Mouse (Mus musculus) heart, postnatal 10 days (tissue): ENCODE results near the gene Foxe3. TPM values are rescaled to one million over a fixed set of nuclear protein-coding genes. Genes with fewer than 3 reads are reported as not detected.
A peak's percentile ranks its signal among the peaks of the same experiment; 100 is the strongest.
"Not testable (repeated sequence)": the region's sequence is repeated elsewhere in the genome, so short reads cannot be mapped to it uniquely, and the experiment has no call there.

ENCODE experiments used
- DNase-seq, 2 experiments: peaks; one replicate each; pipeline ENCODE4 v3.0.0; 2021
- intact Hi-C: fragments of 180-260 bp; cut with DNase I; formaldehyde crosslinking; loops from one replicate; pipeline ENCODE4 v1.15.1; 2025
- total RNA-seq, 2 experiments: library from RNA; stranded (reverse); gene quantifications; 2 replicates each; pipeline ENCODE4 v1.2.3; 2021

Foxe3 gene
- total RNA-seq, result not detected

DNA sequence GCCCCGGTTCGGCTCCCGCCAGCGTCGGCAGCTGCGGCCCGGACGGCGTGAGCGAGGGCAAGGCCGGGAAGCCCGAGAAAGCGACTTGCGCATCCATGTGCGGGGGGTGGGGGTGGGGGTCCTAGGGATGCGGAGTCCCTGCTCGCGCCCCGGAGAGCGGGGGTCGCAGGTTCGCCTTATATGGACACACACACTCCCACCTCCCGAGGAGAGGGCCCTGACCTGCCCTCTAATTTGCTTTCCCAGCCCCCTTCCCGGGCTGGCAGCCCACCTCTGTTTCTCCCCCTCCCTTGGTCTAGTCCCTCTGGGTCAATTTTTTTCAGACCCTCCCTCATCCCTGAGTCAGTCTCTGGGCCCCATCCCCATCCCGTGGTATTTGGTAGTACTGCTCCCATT is at the start of gene Foxe3:
Gene Foxe3 (minus strand): TSS at position 97 of the 396 bp plus-strand sequence.
- no peak for DNase-seq
- intact Hi-C loops, result no loop called here

DNA sequence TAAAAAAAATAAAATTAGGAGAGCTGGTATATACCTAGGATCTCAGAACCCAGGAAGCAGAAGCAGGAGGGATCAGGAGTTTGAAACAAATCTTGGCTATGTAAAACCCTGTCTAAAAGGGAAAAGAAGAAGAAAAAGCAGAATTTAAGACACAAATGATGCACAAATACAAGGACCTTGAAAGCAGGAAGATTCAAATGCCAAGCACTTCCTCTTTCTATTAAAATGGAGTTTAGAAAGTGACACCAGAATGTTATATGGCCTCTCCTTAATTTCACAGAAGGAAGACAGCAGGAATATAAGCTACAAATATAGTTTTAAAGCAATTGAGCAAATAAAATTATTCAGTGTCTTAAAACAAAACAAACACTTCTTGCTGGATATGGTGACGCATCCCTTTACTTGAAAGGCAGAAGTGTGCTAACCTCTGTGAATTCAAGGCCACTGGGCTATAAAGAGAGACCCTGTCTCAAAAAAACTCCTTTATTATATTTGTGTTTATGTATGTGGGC is 47.5 kb upstream of the Foxe3 start:
- intact Hi-C loops, result no loop called here
- no peak for DNase-seq

- intact Hi-C loops, result no loop called here
- no peak for DNase-seq
These were observed 44.9 kb upstream of the Foxe3 start for GRCm38 (mm10) chr4:114970736-114971135.

DNA sequence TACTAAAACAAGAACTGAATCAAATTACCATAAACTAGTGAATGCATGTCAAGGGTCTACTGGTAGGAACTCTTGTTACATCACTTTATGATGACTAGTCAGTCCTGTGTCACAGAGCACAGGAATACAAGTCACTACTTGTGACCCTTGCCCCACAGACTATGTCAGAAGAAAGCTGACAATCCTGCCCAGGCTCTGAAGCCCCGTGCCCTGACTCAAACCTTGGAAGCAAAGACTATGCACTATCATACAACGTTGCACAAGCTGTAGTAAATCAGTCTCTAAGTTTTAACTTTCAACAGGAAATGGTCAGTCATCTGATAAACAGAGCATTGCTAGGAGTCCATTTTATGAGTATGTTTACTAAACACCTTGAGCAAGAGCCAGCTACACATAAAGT is 35.1 kb upstream of the Foxe3 start:
- DNase-seq, intact Hi-C loops: not testable (repeated sequence)

- DNase-seq, result no peak
- intact Hi-C loops, result no loop called here
These were observed 33.7 kb upstream of the Foxe3 start for GRCm38 (mm10) chr4:114959533-114959932.

DNA sequence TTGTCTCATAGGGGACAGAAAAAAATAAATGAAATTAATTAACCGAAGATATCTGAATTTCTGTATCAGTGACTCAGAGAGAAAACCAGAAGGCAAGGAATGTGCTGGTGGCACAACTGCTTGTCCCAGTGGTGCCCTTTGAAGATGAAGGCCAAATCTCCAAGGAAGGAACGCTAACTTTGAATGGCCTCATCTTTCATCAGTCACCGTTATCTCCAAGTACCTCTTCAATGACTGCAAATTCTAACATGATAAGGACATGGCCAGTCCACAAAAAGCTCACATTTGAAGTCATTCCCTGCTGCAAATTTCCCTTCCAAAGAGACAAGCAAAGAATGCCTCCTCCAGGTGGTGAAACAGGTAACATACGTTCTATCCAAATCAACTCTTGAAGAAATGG is 33.0 kb upstream of the Foxe3 start:
- DNase-seq, result no peak
- intact Hi-C loops, result no loop called here

DNA sequence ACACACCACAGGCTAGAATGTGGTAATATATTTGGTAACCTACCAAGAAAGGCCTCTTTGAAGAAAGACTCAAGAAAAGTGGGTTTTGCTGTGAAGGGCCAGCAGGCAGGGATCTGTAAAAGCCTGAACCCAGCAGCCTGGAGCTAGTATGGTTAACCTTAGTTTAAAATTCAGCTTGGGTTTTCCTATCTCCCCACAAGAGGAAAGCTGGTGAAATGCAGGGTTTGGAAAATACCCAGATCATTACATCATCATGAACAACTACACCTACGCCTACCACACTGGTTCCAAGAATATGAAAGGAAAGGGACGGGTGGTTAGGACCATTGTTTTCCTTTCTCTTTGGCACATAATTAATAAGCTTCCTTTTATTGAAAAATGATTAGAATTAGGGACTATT is 32.4 kb upstream of the Foxe3 start:
- intact Hi-C loops, result no loop called here
- no peak for DNase-seq

DNA sequence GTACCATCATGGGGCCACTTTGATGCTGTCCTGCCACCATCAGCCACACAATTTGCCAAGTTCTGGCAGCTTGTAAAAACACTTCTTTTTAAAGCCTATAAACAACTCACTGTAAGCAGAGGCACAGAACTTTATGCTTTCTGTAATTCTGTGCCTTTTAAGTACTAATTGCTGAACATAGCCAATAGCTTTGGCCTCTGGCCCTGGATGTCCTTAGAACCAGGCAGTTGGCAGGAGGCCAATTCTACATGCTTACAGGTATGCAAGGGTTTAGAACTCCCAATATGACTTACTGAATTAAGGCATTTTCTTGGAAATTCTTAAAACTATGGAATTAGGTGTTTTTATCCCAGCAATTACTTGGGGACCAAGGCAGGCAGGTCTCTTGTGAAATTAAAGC is 31.6 kb upstream of the Foxe3 start:
- DNase-seq, result peak in 1 of 2 experiments; percentile 15
- intact Hi-C loops, result no loop called here

- no peak for DNase-seq
- intact Hi-C loops, result no loop called here
These were observed 27.4 kb upstream of the Foxe3 start for GRCm38 (mm10) chr4:114953172-114953571.

DNA sequence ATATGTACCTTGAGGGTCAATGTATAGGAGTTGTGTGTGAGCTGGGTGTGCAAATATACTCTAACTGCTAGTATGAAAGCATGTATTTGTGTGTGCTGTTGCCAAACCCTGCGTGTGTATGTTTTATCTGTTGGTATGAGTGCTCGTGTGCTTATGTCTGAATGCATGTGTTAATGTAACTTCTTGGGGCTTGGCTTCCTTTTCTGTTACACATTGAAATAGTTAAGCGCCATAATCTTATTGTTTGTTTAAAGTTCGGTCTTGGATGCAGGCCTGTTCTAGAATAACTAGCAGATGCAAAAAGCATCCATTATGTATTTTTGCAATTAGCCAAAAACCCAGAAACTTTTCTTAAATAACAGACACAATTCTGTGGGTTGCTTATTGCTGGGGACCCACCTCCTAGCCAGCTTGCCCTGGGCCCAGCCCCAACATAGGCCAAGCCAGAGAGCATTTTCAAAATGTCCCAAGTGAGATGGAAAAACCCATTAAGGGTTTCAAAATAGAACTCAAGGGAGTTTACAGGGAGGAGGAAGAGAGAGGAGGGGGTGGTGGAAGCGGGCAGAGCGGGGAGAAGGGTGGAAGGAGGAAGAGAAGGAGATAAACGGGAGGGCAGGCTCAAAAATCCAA is 22.2 kb upstream of the Foxe3 start:
- intact Hi-C loops, result loop anchor here (1.0 kb wide), 4 partner anchors 31 to 301 kb away; no protein-coding TSS in a partner anchor
- no peak for DNase-seq

GRCm38 (mm10) chr4:114947395-114947794 is 21.6 kb upstream of the Foxe3 start:
- intact Hi-C loops, result loop anchor here (1.0 kb wide), 4 partner anchors 30 to 300 kb away; no protein-coding TSS in a partner anchor

DNA sequence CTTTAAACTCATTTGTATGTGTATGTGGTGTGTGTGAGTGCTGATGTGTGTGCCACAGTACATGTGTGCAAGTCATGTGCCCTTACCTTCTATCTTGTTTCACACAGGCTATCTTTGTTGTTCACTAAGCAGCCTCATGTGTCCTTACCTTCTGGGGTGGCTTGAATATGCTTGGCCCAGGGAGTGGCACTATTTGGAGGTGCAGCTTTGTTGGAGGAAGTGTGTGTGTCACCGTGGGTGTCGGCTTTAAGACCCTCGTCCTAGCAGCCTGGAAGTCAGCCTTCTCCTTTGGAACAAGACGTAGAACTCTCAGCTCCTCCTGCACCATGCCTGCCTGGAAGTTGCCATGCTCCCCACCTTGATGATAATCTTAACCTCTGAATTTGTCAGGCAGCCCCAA is 20.6 kb upstream of the Foxe3 start:
- DNase-seq, result no peak
- intact Hi-C loops, result no loop called here

More at GRCm38 (mm10) chr4:114947395-114947794, 21.6 kb upstream of the Foxe3 start:
- DNase-seq, result peak; percentile 87 to 91

- intact Hi-C loops, result no loop called here
- DNase-seq, result peak in 1 of 2 experiments; percentile 15
These were observed 19.2 kb upstream of the Foxe3 start for GRCm38 (mm10) chr4:114945021-114945420.

DNA sequence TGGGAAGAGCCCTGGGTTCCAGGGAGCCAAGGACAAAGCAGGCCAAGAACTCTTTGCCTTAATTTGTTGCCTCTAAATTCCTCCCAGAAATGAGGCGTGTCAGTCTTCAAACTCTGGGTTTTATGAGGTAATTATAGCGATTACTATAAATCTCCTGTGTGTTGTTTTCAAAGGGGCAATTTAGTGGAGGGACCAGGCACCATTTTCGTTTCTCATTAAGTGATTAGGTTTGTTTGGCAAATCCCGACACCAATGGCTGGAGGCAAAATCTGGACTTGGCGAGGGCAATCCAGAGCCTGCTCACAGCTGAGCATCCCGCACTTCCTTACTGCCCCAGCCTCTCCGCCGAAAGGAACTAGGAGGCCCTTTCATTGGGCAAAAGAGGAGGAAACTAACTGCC is 16.8 kb upstream of the Foxe3 start:
- intact Hi-C loops, result no loop called here

DNA sequence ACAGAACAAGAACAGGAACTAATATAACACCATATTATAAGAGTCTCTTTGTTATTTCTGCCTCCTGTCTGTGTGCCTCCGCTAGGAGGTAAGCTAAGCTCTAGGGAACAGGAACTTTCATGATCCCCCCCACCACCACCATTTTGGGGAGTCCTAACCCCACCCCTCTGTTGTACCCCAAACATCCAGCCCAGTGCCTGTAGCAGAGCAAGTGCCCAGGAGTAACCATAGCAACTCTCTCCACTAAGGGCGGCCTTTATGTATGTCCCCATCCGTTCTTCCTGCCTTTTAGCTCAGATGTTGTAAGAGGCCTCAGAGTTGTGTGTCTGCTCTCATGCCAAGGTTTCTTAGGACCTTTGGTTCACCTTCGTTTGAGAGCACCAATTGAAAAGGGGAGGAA is 16.3 kb upstream of the Foxe3 start:
- intact Hi-C loops, result no loop called here
- DNase-seq, result no peak

More for the DNA sequence above, 16.8 kb upstream of the Foxe3 start:
- DNase-seq, result no peak

- DNase-seq, result no peak
- intact Hi-C loops, result no loop called here
These were observed 15.5 kb upstream of the Foxe3 start for GRCm38 (mm10) chr4:114941311-114941710.

DNA sequence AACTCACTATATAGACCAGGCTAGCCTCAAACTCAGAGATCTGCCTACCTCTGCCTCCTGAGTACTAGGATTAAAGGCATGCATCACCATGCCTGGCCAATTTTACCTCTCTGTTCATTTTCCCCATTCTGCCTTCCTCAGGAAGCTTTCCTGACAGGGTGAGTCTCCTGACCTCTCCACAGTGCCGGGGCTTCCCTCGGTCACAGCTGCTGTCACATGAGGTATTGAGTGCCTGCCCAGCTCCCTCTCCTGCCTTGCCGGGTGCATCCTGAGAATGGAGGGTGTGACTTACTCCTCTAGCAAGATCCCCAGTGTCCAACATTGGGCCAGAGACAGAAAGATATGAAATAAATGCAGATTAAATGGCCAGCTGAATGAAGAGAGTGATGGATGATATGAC is 12.4 kb upstream of the Foxe3 start:
- DNase-seq, result no peak
- intact Hi-C loops, result no loop called here

GRCm38 (mm10) chr4:114937459-114938047 is 11.7 kb upstream of the Foxe3 start:
- intact Hi-C loops, result no loop called here
- peak; percentile 27 to 39 for DNase-seq

- DNase-seq, result no peak
These were observed 8.4 kb upstream of the Foxe3 start for GRCm38 (mm10) chr4:114934188-114934587.

GRCm38 (mm10) chr4:114932747-114933146 is 6.9 kb upstream of the Foxe3 start:
- no peak for DNase-seq
- intact Hi-C loops, result no loop called here

More at GRCm38 (mm10) chr4:114934188-114934587, 8.4 kb upstream of the Foxe3 start:
- intact Hi-C loops, result no loop called here

GRCm38 (mm10) chr4:114929155-114929554 is 3.3 kb upstream of the Foxe3 start:
- DNase-seq, result no peak
- intact Hi-C loops, result no loop called here
